Comparison of ENCODE assay signal across 21 mouse cellular contexts in genomic region chr9:39608497-39608896, GRCm38 (mm10). TPM values are rescaled to one million over a fixed set of nuclear protein-coding genes. Genes with fewer than 3 reads are reported as not detected.
DNase-seq lines count a peak whose midpoint lies in the region; ATAC-seq and TF ChIP-seq lines count a peak whose summit lies in the region.
"Had no signal": no experiment of that assay in that cellular context is flagged by ENCODE, and none has a peak within 500 bp of the region (broad histone marks: within the 10 kb centered on the region; RNA-seq: fewer than 3 reads in every experiment).

No protein-coding gene starts in this region.

- no peak overlapping the region for H3K4me2 ChIP-seq in kidney, embryonic 14.5 days (replicated peaks; ENCODE audit: low read depth, low read length)
- H3K4me2 ChIP-seq in kidney, postnatal 0 days (ENCODE audit: low read length): no peak overlapping the region

- no peaks in the 10 kb centered on the region for H3K36me3 ChIP-seq in kidney, embryonic 14.5 days (ENCODE audit: control insufficient read depth, insufficient read depth, low read length)
- H3K36me3 ChIP-seq in kidney, postnatal 0 days (ENCODE audit: insufficient read depth, low read length): no peaks in the 10 kb centered on the region
- H3K36me3 ChIP-seq: G1E had no signal

- peak; percentile 67; the same call in 1 of the 2 replicates for ATAC-seq in kidney, embryonic 14.5 days (ENCODE audit: low FRiP score, low TSS enrichment)
- peak; percentile 29; the same call in 1 of the 2 replicates for ATAC-seq in kidney, postnatal 0 days (replicated peaks; ENCODE audit: low FRiP score, low read depth)
- ATAC-seq: activated CD4-positive, CD25-positive, alpha-beta regulatory T cell, adult 4 months; CD4-positive, CD25-positive, alpha-beta regulatory T cell, adult 4 months; Patski had no signal

- no peaks in the 10 kb centered on the region for H3K9me3 ChIP-seq in kidney, embryonic 14.5 days (ENCODE audit: control insufficient read depth, low read length)
- no peaks in the 10 kb centered on the region for H3K9me3 ChIP-seq in kidney, postnatal 0 days (replicated peaks; ENCODE audit: low read length)
- H3K9me3 ChIP-seq: G1E had no signal

- H3K27me3 ChIP-seq in kidney, embryonic 14.5 days (ENCODE audit: control insufficient read depth, insufficient read depth, low read length): no peaks in the 10 kb centered on the region
- H3K27me3 ChIP-seq in kidney, postnatal 0 days (ENCODE audit: insufficient read depth, low read length): no peaks in the 10 kb centered on the region
- H3K27me3 ChIP-seq: CH12.LX had no signal

- TF ChIP-seq CTCF in kidney, postnatal 0 days (IDR thresholded peaks at IDR 0.05; ENCODE audit: low read depth): no peak

- H3K4me3 ChIP-seq in kidney, embryonic 14.5 days (ENCODE audit: low read length): no peak overlapping the region
- no peak overlapping the region for H3K4me3 ChIP-seq in kidney, postnatal 0 days (replicated peaks; ENCODE audit: low read depth, low read length)

- no peak overlapping the region for H3K27ac ChIP-seq in kidney, embryonic 14.5 days (ENCODE audit: low read depth, low read length)
- no peak overlapping the region for H3K27ac ChIP-seq in kidney, postnatal 0 days

- DNase-seq in kidney, adult 8-10 months: no peak
- DNase-seq in kidney, postnatal 0 days (ENCODE audit: low spot score): peak; percentile 66
- DNase-seq in kidney, adult 18-20 months: no peak
- DNase-seq: adrenal gland, adult 2 months; adrenal gland, adult 8-10 months; adrenal gland, postnatal 10 days; adrenal gland, postnatal 14 days; adrenal gland, postnatal 25 days; adrenal gland, postnatal 36 days; B cell, adult 2 months; cerebellum, adult 11 months; cerebellum, adult 11-12 months; cerebellum, adult 18-20 months had no signal

- no peak overlapping the region for H3K9ac ChIP-seq in kidney, embryonic 14.5 days (ENCODE audit: low read depth, low read length)
- H3K9ac ChIP-seq in kidney, postnatal 0 days (ENCODE audit: low read depth, low read length): no peak overlapping the region

- H3K4me1 ChIP-seq in kidney, embryonic 14.5 days (ENCODE audit: control insufficient read depth, insufficient read depth, low read length): no peaks in the 10 kb centered on the region
- H3K4me1 ChIP-seq in kidney, postnatal 0 days (replicated peaks; ENCODE audit: insufficient read depth, low read length): 0 out of 2 replicates have a peak, but pooled peaks cover 3% of the 10 kb centered on the region

RNA-seq across cellular contexts. Expression of gene Olfr148, which starts 2.0 kb away (rescaled TPM):
- not detected in 2 replicates for polyA plus RNA-seq in kidney, embryonic 14.5 days (2014; fragmentation: Nextera tagmentation; extraction: Ambion mirVana)
- not detected in 2 replicates for polyA plus RNA-seq in kidney, postnatal 0 days (2015; fragmentation: Nextera tagmentation; extraction: Ambion mirVana)
- polyA plus RNA-seq: activated CD4-positive, CD25-positive, alpha-beta regulatory T cell, adult 4 months; adrenal gland, adult 2 months; brain, embryonic 14.5 days; C2C12; CD4-positive, CD25-positive, alpha-beta regulatory T cell, adult 4 months; G1E; Patski had no signal

RNA-seq across cellular contexts. Expression of gene AW551984, which starts 4.3 kb away (rescaled TPM):
- 15.0 and 19.9 TPM in 2 replicates for polyA plus RNA-seq in kidney, embryonic 14.5 days (2014; fragmentation: Nextera tagmentation; extraction: Ambion mirVana)
- polyA plus RNA-seq in kidney, postnatal 0 days (2015; fragmentation: Nextera tagmentation; extraction: Ambion mirVana): 9.1 and 10.2 TPM in 2 replicates
- polyA plus RNA-seq: activated CD4-positive, CD25-positive, alpha-beta regulatory T cell, adult 4 months; C2C12; CD4-positive, CD25-positive, alpha-beta regulatory T cell, adult 4 months; G1E; Patski had no signal

RNA-seq across cellular contexts. Expression of gene Olfr960, which starts 12.7 kb away (rescaled TPM):
- polyA plus RNA-seq in kidney, embryonic 14.5 days (2014; fragmentation: Nextera tagmentation; extraction: Ambion mirVana): 0.19 TPM in 1 of 2 replicates, not detected in the other
- polyA plus RNA-seq in kidney, postnatal 0 days (2015; fragmentation: Nextera tagmentation; extraction: Ambion mirVana): not detected in 2 replicates
- polyA plus RNA-seq: activated CD4-positive, CD25-positive, alpha-beta regulatory T cell, adult 4 months; adrenal gland, adult 2 months; brain, embryonic 14.5 days; C2C12; CD4-positive, CD25-positive, alpha-beta regulatory T cell, adult 4 months; G1E; Patski had no signal

RNA-seq across cellular contexts. Expression of gene Olfr959, which starts 33.1 kb away (rescaled TPM):
- not detected in 2 replicates for polyA plus RNA-seq in kidney, embryonic 14.5 days (2014; fragmentation: Nextera tagmentation; extraction: Ambion mirVana)
- polyA plus RNA-seq in kidney, postnatal 0 days (2015; fragmentation: Nextera tagmentation; extraction: Ambion mirVana): not detected in 2 replicates
- polyA plus RNA-seq: activated CD4-positive, CD25-positive, alpha-beta regulatory T cell, adult 4 months; adrenal gland, adult 2 months; brain, embryonic 14.5 days; C2C12; CD4-positive, CD25-positive, alpha-beta regulatory T cell, adult 4 months; G1E; Patski had no signal

RNA-seq across cellular contexts. Expression of gene Olfr961, which starts 36.4 kb away (rescaled TPM):
- not detected in 2 replicates for polyA plus RNA-seq in kidney, embryonic 14.5 days (2014; fragmentation: Nextera tagmentation; extraction: Ambion mirVana)
- polyA plus RNA-seq in kidney, postnatal 0 days (2015; fragmentation: Nextera tagmentation; extraction: Ambion mirVana): not detected in 2 replicates
- polyA plus RNA-seq: adrenal gland, adult 2 months; brain, embryonic 14.5 days; C2C12; CD4-positive, CD25-positive, alpha-beta regulatory T cell, adult 4 months; G1E; Patski had no signal
